Mouse (Mus musculus) midbrain, embryonic 14.5 days (tissue): ENCODE data around the gene Arid1b. TPM values are rescaled to one million over a fixed set of nuclear protein-coding genes. Genes with fewer than 3 reads are reported as not detected.

Source experiments
- ATAC-seq: fragments of 200-750 bp; cut with Nextera tagmentation; 2 replicates; pipeline ENCODE4 v1.8.0; 2017; ENCODE audit warnings: moderate number of reproducible peaks, moderate library complexity; ENCODE audit not compliant: low FRiP score, low TSS enrichment
- DNase-seq: peaks from one replicate; pipeline ENCODE4 v3.0.0-alpha.2; 2015
- H3K27ac ChIP-seq: fragments of 300-500 bp; sonication (generic); replicated peaks from 2 replicates; pipeline ENCODE4 v1.5.1; 2014; ENCODE audit warnings: mild to moderate bottlenecking, low read depth, low read length, moderate library complexity
- H3K27me3 ChIP-seq: fragments of 300-500 bp; sonication (generic); 2 replicates; pipeline ENCODE4 v1.6.1; 2014; ENCODE audit warnings: low read length, control low read depth, mixed read lengths; ENCODE audit not compliant: control insufficient read depth, insufficient read depth
- H3K36me3 ChIP-seq: fragments of 300-500 bp; sonication (generic); 2 replicates; pipeline ENCODE4 v1.6.1; 2014; ENCODE audit warnings: low read length, control low read depth; ENCODE audit not compliant: control insufficient read depth, insufficient read depth
- H3K4me1 ChIP-seq: fragments of 300-500 bp; sonication (generic); 2 replicates; pipeline ENCODE4 v1.6.1; 2014; ENCODE audit warnings: mild to moderate bottlenecking, antibody characterized with exemption, low read length, control low read depth; ENCODE audit not compliant: control insufficient read depth, insufficient read depth
- H3K4me2 ChIP-seq: fragments of 300-500 bp; sonication (generic); 2 replicates; pipeline ENCODE4 v1.6.1; 2014; ENCODE audit warnings: mild to moderate bottlenecking, low read length, moderate library complexity
- H3K4me3 ChIP-seq: fragments of 300-500 bp; sonication (generic); replicated peaks from 2 replicates; pipeline ENCODE4 v1.5.1; 2014; ENCODE audit warnings: low read depth, low read length
- H3K9ac ChIP-seq: fragments of 300-500 bp; sonication (generic); replicated peaks from 2 replicates; pipeline ENCODE4 v1.6.1; 2014; ENCODE audit warnings: mild to moderate bottlenecking, low read length, moderate library complexity
- H3K9me3 ChIP-seq: fragments of 300-500 bp; sonication (generic); 2 replicates; pipeline ENCODE4 v1.6.1; 2016; ENCODE audit warnings: low read length, control low read depth, mixed read lengths; ENCODE audit not compliant: control insufficient read depth
- WGBS: fragments of 180-500 bp; shearing (Covaris S2); extraction: QIAGEN DNeasy Blood & Tissue Kit; methylation state at CpG from one replicate; pipeline ENCODE4 v1.1.7; 2014; 5-methylcytosine and 5-hydroxymethylcytosine counted together
- polyA plus RNA-seq: library from polyadenylated mRNA; unstranded; fragments of >200 nt; fragmentation: Nextera tagmentation; extraction: Ambion mirVana; gene quantifications from 2 replicates; pipeline ENCODE4 v1.2.1, GENCODE M21; 2014

The Arid1b gene
- polyA plus RNA-seq, 1 experiment from 2014 or later: 23.8 TPM

DNA sequence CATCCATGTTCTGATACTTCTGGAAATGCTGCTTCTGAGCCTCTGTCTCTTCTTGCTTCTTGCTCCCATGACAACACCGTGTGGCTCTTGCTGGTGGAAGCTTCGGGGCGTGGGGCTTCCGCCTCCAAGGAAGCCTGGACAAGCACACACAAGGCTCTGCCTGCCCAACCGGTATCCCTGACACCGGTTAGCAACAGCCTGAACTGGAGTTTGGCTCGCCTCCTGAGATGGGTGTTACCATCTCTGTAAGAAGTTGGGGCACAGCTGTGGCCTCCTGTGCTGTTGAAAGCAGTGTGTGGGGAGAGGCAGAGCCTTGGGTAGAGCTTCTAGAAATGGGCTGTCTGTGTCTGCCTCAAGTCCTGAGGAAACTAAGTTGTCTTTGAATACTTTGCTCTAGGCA, 340.4 kb downstream of the Arid1b start:
- no peak overlapping the region for H3K9ac ChIP-seq

DNA sequence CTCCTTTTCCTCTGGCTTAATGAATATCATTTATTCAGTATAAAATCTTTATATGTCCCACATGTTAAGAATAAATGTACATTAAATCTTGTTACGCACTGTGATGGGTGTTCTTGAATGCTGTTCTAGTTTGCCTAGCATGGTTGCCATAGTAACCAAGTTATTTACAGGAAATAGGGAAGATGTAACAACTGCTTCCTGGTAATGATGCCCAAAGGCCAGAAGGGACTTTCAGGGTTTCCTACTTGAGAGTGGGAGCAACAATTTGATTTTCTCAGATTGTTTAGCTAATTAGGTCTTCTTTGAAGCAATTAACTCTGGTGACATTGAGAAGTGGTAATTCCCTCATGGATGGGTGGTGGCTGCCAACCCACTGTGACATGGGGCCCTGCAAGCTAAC, 350.3 kb downstream of the Arid1b start:
- Histone ChIP-seq H3K9me3 (no peaks in the 10 kb centered on the region), H3K27ac (no peak overlapping the region), H3K4me1 (no peaks in the 10 kb centered on the region), H3K36me3 (peaks cover 39% of the 10 kb centered on the region), H3K4me3 (no peak overlapping the region), H3K4me2 (no peak overlapping the region), H3K9ac (no peak overlapping the region), H3K27me3 (no peaks in the 10 kb centered on the region)
- ATAC-seq: no peak
- WGBS: 85% methylated on average over 1 of the region's 1 CpGs
- peak; percentile 38 for DNase-seq

More for the DNA sequence above, 340.4 kb downstream of the Arid1b start:
- no peak overlapping the region for H3K27ac ChIP-seq
- no peak overlapping the region for H3K4me3 ChIP-seq
- ATAC-seq (no peak), DNase-seq (no peak)
- H3K9me3 ChIP-seq: no peaks in the 10 kb centered on the region
- peaks cover 79% of the 10 kb centered on the region for H3K36me3 ChIP-seq
- H3K4me1 ChIP-seq: no peaks in the 10 kb centered on the region
- H3K27me3 ChIP-seq: no peaks in the 10 kb centered on the region
- WGBS: 93% methylated on average over 7 of the region's 7 CpGs
- no peak overlapping the region for H3K4me2 ChIP-seq

DNA sequence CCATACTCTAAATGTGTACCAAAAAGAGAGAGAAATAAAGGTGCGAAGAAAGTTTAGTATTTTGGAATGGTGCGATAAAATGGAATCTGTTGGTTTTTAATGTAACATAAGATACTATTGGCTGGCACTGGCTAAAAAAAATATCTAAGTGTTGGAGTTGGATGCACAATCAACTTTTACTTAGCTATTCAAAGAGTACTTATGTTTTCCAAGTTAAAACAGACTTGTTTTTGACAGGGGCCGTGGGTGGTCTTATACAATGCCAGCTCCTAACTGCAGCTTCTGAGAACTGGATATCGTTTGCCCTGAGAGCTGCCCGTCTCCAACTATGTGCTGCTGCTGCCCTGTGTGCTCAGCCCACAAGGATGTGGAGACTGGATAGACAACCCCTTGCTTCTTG, 351.7 kb downstream of the Arid1b start:
- peaks cover 28% of the 10 kb centered on the region for H3K36me3 ChIP-seq
- H3K4me1 ChIP-seq: no peaks in the 10 kb centered on the region
- DNase-seq (no peak), ATAC-seq (no peak)
- WGBS: 92% methylated on average over 5 of the region's 5 CpGs
- no peak overlapping the region for H3K4me2 ChIP-seq
- H3K27me3 ChIP-seq: no peaks in the 10 kb centered on the region
- no peak overlapping the region for H3K9ac ChIP-seq
- H3K27ac ChIP-seq: no peak overlapping the region
- no peak overlapping the region for H3K4me3 ChIP-seq
- no peaks in the 10 kb centered on the region for H3K9me3 ChIP-seq

DNA sequence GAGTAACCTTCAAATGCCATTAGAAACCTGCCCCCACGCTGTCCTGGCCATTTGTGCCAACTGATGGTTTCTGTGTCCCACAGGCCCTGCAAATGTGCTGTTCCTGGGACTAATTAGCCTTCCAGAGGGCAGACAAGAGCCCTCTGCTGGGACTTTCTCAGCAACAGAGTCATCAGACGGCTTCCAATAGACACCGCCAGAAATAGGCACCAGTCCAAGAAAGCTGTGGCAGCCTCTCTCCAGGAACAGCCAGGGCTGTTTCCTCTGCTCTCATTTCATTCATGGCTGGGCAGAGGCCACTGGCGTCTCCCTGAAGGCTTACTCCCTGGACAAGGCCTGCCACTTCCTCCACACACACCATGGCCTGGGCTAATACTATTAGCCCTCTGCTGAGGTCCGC, 358.8 kb downstream of the Arid1b start:
- Histone ChIP-seq H3K27ac (no peak overlapping the region), H3K9ac (no peak overlapping the region), H3K4me1 (no peaks in the 10 kb centered on the region), H3K9me3 (no peaks in the 10 kb centered on the region), H3K27me3 (no peaks in the 10 kb centered on the region), H3K4me2 (no peak overlapping the region), H3K4me3 (no peak overlapping the region), H3K36me3 (no peaks in the 10 kb centered on the region)
- DNase-seq: peak; percentile 72
- no peak for ATAC-seq
- 65% methylated on average over 5 of the region's 5 CpGs for WGBS

DNA sequence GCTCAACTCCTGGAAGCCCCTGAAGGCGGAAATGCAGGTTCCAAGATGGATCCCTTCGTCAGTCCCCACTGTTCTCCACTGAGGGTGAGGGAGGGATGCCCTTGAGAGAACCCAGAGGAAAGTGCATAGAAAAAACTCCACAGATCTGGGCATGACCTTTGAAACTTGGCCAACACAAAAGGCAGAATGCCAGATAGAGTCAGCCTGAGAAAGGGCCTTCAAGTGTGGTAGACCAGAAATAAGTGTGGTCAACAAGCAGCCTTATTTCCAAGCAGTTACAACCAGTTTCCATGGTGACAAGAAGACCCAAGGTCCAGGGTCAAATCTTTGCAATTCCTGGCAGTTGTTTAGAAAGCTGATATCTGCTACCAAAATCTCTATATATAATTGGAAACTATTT, 366.6 kb downstream of the Arid1b start:
- ATAC-seq (no peak), DNase-seq (no peak)
- 77% methylated on average over 2 of the region's 2 CpGs for WGBS

DNA sequence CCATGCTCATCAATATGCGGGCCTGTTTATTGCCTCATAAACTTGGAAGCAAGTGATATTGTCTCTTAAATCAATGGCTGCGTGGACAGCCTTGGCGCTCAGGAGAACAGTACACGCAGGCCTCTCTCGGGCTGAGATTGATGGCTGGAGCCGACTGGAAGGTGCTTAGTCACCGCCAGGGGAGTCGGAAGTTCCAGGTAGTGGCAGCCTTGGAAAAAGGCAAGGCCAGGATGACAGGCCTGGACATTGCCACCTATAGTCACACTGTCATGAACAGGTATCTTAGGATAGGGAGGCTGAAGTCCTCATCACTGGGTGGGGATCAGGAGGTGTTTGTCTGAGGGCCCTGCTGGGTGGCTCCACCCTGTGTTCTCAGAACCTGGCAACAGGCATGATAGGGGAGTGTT, 371.9 kb downstream of the Arid1b start:
- H3K9me3 ChIP-seq: no peaks in the 10 kb centered on the region
- H3K4me2 ChIP-seq: no peak overlapping the region
- no peak overlapping the region for H3K27ac ChIP-seq
- H3K9ac ChIP-seq: no peak overlapping the region
- H3K36me3 ChIP-seq: no peaks in the 10 kb centered on the region
- H3K4me3 ChIP-seq: no peak overlapping the region
- DNase-seq: no peak
- no peak for ATAC-seq
- WGBS: 80% methylated on average over 8 of the region's 8 CpGs
- H3K4me1 ChIP-seq: peaks cover 13% of the 10 kb centered on the region; the same call in 1 of the 2 replicates
- H3K27me3 ChIP-seq: no peaks in the 10 kb centered on the region

More for the DNA sequence above, 366.6 kb downstream of the Arid1b start:
- H3K9me3 ChIP-seq: no peaks in the 10 kb centered on the region
- H3K27ac ChIP-seq: no peak overlapping the region
- H3K36me3 ChIP-seq: no peaks in the 10 kb centered on the region
- no peak overlapping the region for H3K4me2 ChIP-seq
- peaks cover 13% of the 10 kb centered on the region; the same call in 1 of the 2 replicates for H3K4me1 ChIP-seq
- no peak overlapping the region for H3K4me3 ChIP-seq
- no peaks in the 10 kb centered on the region for H3K27me3 ChIP-seq
- no peak overlapping the region for H3K9ac ChIP-seq

DNA sequence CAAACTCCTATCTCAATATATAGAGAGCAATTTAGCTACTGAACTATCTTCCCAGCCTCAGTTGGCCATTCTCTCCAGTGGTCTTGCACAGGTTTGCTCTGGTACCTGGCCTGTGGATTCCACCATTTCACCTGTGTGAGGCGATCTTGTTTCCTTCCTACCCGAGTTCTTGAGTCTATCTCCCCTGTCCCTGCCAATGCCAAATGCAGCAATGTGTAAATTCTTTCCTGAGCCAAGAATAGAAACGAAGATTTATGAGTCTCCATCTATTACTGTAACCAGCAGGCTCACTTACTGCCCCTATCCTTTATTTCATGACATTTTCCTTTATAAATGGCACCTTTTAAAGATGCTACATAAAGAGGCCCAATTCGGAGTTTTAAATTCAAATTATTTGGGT, 376.9 kb downstream of the Arid1b start:
- Histone ChIP-seq H3K36me3 (no peaks in the 10 kb centered on the region), H3K4me2 (no peak overlapping the region), H3K27me3 (no peaks in the 10 kb centered on the region), H3K27ac (no peak overlapping the region), H3K9me3 (no peaks in the 10 kb centered on the region), H3K4me1 (no peaks in the 10 kb centered on the region), H3K4me3 (no peak overlapping the region), H3K9ac (no peak overlapping the region)
- 66% methylated on average over 4 of the region's 4 CpGs for WGBS
- DNase-seq (no peak), ATAC-seq (no peak)

DNA sequence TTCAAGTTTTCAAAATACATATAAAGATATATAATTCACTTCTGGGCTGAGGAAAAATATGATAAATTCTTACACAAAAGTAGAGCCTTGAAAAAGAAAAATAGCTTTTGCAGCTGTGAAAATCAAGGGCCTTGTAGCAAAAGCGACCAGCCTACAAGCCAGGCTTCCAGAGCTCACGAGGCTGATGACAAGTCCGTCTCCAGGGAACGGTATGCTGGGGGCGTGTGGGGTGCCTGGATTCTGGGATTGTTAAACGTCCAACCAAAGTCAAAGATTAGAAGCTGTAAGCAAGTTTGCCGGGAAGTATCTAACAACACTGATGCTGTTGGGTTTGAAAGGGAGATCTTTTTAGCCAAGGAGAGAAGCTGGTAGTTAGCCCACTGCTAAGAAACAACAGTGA, 377.4 kb downstream of the Arid1b start:
- ATAC-seq (no peak), DNase-seq (no peak)
- Histone ChIP-seq H3K9me3 (no peaks in the 10 kb centered on the region), H3K27me3 (no peaks in the 10 kb centered on the region), H3K36me3 (no peaks in the 10 kb centered on the region), H3K4me3 (no peak overlapping the region), H3K27ac (no peak overlapping the region), H3K4me1 (no peaks in the 10 kb centered on the region), H3K4me2 (no peak overlapping the region), H3K9ac (no peak overlapping the region)
- 53% methylated on average over 7 of the region's 7 CpGs for WGBS

DNA sequence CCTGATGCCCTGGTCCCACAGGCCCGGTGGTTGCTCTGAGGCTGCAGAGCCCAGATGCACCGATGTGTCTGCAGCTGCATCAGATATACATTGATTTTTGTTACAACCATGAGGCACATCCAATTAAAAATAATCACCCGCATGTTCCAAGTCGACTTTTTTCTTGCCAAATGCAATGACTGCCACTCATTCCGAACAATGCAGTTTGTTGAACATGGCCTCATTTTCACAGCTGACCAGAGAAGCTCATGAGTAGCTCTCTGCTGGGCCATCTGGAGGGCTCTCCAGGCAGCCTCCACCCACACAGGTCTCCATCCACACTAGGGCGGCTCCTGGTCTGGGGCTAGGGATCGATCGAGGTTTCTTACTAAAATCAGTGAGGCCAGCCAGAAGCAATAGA, 378.8 kb downstream of the Arid1b start:
- H3K27ac ChIP-seq: no peak overlapping the region
- H3K4me3 ChIP-seq: no peak overlapping the region
- no peak overlapping the region for H3K9ac ChIP-seq
- peaks cover 12% of the 10 kb centered on the region for H3K4me1 ChIP-seq
- 78% methylated on average over 8 of the region's 8 CpGs for WGBS
- DNase-seq (no peak), ATAC-seq (no peak)
- H3K9me3 ChIP-seq: no peaks in the 10 kb centered on the region
- no peak overlapping the region for H3K4me2 ChIP-seq
- no peaks in the 10 kb centered on the region for H3K36me3 ChIP-seq
- H3K27me3 ChIP-seq: no peaks in the 10 kb centered on the region
